Mouse (Mus musculus): ENCODE results near the gene Rbpjl. TPM values are rescaled to one million over a fixed set of nuclear protein-coding genes. Genes with fewer than 3 reads are reported as not detected.
A peak's percentile ranks its signal among the peaks of the same experiment; 100 is the strongest.

Rbpjl gene
- total and polyA plus RNA-seq, 3 experiments, result 0.11 TPM; not detected in 2

- ATAC-seq (ENCODE audit: extremely low read depth, insufficient number of reproducible peaks, low FRiP score, poor library complexity, severe bottlenecking) (no peak), DNase-seq (ENCODE audit: low spot score) (no peak)
- no peak for TF ChIP-seq GATA1 (IDR thresholded peaks at IDR 0.05; ENCODE audit: borderline replicate concordance, low read length)
- no peak for TF ChIP-seq TAL1 (conservative IDR thresholded peaks at IDR 0.05; ENCODE audit: low read depth, low read length)
- no peak for TF ChIP-seq GATA2 (IDR thresholded peaks at IDR 0.05; ENCODE audit: borderline replicate concordance, low read depth, low read length)
- Histone ChIP-seq H3K9me3 (replicated peaks) (peaks cover 6% of the 10 kb centered on the region), H3K36me3 (replicated peaks) (no peaks in the 10 kb centered on the region), H3K4me3 (ENCODE audit: low read depth, low read length) (no peak overlapping the region), H3K27me3 (ENCODE audit: insufficient read depth, low read length) (peaks cover 15% of the 10 kb centered on the region; the same call in 1 of the 2 replicates), H3K4me1 (ENCODE audit: insufficient read depth, low read depth, low read length) (no peaks in the 10 kb centered on the region)
Observed at GRCm38 (mm10) chr2:164404082-164404990, 1.4 kb downstream of the Rbpjl start.

DNA sequence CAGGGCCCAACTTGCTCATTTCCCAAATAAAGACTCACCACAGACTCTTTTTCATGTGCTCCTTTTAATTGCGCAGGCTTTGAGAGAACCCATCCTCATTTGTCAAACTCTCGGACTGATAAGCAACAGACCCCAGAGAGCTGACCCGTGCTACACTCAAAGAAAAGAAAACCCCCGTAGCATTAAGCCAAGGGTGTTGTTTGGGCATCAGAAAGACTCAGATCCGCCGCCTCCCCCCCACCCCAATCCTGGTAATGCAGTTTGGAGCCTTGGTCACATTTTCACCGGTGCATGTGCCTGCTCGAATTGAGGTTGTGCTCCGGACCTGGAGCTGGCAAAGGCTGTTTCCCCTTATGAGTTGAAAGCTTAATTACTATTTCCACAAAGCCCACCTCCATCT, 2.1 kb downstream of the Rbpjl start, which contains the start of gene Matn4:
Gene Matn4, minus strand, starts transcription at position 101 of the 400 bp plus-strand sequence.
- H3K27me3 ChIP-seq (ENCODE audit: insufficient read depth, low read length), result peaks cover 15% of the 10 kb centered on the region; the same call in 1 of the 2 replicates
- DNase-seq (ENCODE audit: low spot score) (no peak), ATAC-seq (ENCODE audit: extremely low read depth, insufficient number of reproducible peaks, low FRiP score, poor library complexity, severe bottlenecking) (no peak)
- no peaks in the 10 kb centered on the region for H3K4me1 ChIP-seq (ENCODE audit: insufficient read depth, low read depth, low read length)
- no peak for TF ChIP-seq GATA2 (IDR thresholded peaks at IDR 0.05; ENCODE audit: borderline replicate concordance, low read depth, low read length)
- no peak for TF ChIP-seq TAL1 (conservative IDR thresholded peaks at IDR 0.05; ENCODE audit: low read depth, low read length)
- no peak for TF ChIP-seq CTCF (IDR thresholded peaks at IDR 0.05; ENCODE audit: low read depth, low read length)
- no peak for TF ChIP-seq GATA1 (IDR thresholded peaks at IDR 0.05; ENCODE audit: borderline replicate concordance, low read length)
- TF ChIP-seq POLR2AphosphoS5 (IDR thresholded peaks at IDR 0.05; ENCODE audit: insufficient replicate concordance, low read depth, low read length), result no peak
- H3K9me3 ChIP-seq (replicated peaks), result peaks cover 6% of the 10 kb centered on the region
- H3K36me3 ChIP-seq (replicated peaks), result no peaks in the 10 kb centered on the region
- H3K4me3 ChIP-seq (ENCODE audit: low read depth, low read length), result no peak within 1 kb of the TSS

DNA sequence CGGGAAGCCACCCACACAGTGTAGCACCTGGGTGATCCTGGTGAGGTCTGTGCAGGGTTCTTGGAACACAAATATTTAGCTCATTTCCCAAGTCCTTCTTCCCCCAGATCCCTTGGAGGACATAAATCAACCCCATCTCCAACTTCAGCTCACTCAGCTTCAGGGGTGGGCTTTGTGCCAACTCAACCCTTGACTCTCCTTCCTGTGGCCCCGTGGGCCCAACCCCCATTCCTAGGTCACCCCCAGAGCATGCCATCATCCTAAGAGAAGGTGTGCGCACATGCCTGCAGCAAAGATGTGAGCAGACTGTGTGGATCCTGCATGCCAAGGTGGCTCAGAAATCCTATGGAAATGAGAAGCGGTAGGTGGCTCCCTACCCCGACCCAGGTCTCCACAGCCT, 2.6 kb downstream of the Rbpjl start:
- no peak for DNase-seq (ENCODE audit: low spot score)
- Histone ChIP-seq H3K36me3 (replicated peaks) (no peaks in the 10 kb centered on the region), H3K27me3 (ENCODE audit: insufficient read depth, low read length) (peaks cover 15% of the 10 kb centered on the region; the same call in 1 of the 2 replicates), H3K9me3 (replicated peaks) (peaks cover 3% of the 10 kb centered on the region), H3K4me1 (ENCODE audit: insufficient read depth, low read depth, low read length) (no peaks in the 10 kb centered on the region), H3K4me3 (ENCODE audit: low read depth, low read length) (no peak overlapping the region)
- ATAC-seq (ENCODE audit: extremely low read depth, insufficient number of reproducible peaks, low FRiP score, poor library complexity, severe bottlenecking), result no peak
- no peak for TF ChIP-seq TAL1 (conservative IDR thresholded peaks at IDR 0.05; ENCODE audit: low read depth, low read length)
- TF ChIP-seq GATA1 (IDR thresholded peaks at IDR 0.05; ENCODE audit: borderline replicate concordance, low read length), result no peak
- no peak for TF ChIP-seq CTCF (IDR thresholded peaks at IDR 0.05; ENCODE audit: low read depth, low read length)
- TF ChIP-seq POLR2AphosphoS5 (IDR thresholded peaks at IDR 0.05; ENCODE audit: insufficient replicate concordance, low read depth, low read length), result no peak
- TF ChIP-seq GATA2 (IDR thresholded peaks at IDR 0.05; ENCODE audit: borderline replicate concordance, low read depth, low read length), result no peak

DNA sequence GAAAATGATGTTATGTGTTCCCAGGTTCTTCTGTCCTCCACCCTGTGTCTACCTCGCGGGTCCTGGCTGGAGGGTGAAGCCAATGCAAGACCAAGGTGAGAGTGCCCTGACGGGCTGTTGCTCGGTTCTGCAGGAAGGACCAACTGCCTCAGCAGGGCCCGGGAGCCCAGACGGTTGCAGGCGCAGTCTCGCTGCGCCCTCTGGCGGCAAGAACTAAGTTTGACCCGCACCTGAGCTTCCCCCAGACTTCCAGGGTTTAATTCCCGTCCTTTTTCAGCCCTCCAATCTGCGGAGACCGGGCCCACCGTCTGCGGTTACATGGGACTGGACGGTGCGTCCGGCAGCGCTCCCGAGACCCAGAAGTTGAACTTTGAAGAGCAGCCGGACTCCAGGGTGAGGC, 4.8 kb downstream of the Rbpjl start:
- TF ChIP-seq CTCF (IDR thresholded peaks at IDR 0.05; ENCODE audit: low read depth, low read length) (peak; percentile 36; the same call in 1 of the 2 replicates), POLR2AphosphoS5 (IDR thresholded peaks at IDR 0.05; ENCODE audit: insufficient replicate concordance, low read depth, low read length) (no peak)
- no peaks in the 10 kb centered on the region for H3K36me3 ChIP-seq (replicated peaks)
- no peak overlapping the region for H3K4me3 ChIP-seq (ENCODE audit: low read depth, low read length)
- ATAC-seq (ENCODE audit: extremely low read depth, insufficient number of reproducible peaks, low FRiP score, poor library complexity, severe bottlenecking), result no peak
- peaks cover 12% of the 10 kb centered on the region; the same call in 1 of the 2 replicates for H3K27me3 ChIP-seq (ENCODE audit: insufficient read depth, low read length)
- no peaks in the 10 kb centered on the region for H3K9me3 ChIP-seq (replicated peaks)
- DNase-seq (ENCODE audit: low spot score), result peak; percentile 52
- no peaks in the 10 kb centered on the region for H3K4me1 ChIP-seq (ENCODE audit: insufficient read depth, low read depth, low read length)

GRCm38 (mm10) chr2:164414167-164414566, 11.2 kb downstream of the Rbpjl start:
- Histone ChIP-seq H3K36me3 (replicated peaks) (no peaks in the 10 kb centered on the region), H3K4me1 (ENCODE audit: insufficient read depth, low read depth, low read length) (no peaks in the 10 kb centered on the region), H3K4me3 (ENCODE audit: low read depth, low read length) (no peak overlapping the region), H3K9me3 (replicated peaks) (no peaks in the 10 kb centered on the region), H3K27me3 (ENCODE audit: insufficient read depth, low read length) (peaks cover 4% of the 10 kb centered on the region; the same call in 1 of the 2 replicates)
- ATAC-seq (ENCODE audit: extremely low read depth, insufficient number of reproducible peaks, low FRiP score, poor library complexity, severe bottlenecking) (no peak), DNase-seq (ENCODE audit: low spot score) (no peak)
- TF ChIP-seq GATA2 (IDR thresholded peaks at IDR 0.05; ENCODE audit: borderline replicate concordance, low read depth, low read length), result no peak
- TF ChIP-seq GATA1 (IDR thresholded peaks at IDR 0.05; ENCODE audit: borderline replicate concordance, low read length), result no peak
- TF ChIP-seq TAL1 (conservative IDR thresholded peaks at IDR 0.05; ENCODE audit: low read depth, low read length), result no peak
- no peak for TF ChIP-seq POLR2AphosphoS5 (IDR thresholded peaks at IDR 0.05; ENCODE audit: insufficient replicate concordance, low read depth, low read length)
- TF ChIP-seq CTCF (IDR thresholded peaks at IDR 0.05; ENCODE audit: low read depth, low read length), result no peak

DNA sequence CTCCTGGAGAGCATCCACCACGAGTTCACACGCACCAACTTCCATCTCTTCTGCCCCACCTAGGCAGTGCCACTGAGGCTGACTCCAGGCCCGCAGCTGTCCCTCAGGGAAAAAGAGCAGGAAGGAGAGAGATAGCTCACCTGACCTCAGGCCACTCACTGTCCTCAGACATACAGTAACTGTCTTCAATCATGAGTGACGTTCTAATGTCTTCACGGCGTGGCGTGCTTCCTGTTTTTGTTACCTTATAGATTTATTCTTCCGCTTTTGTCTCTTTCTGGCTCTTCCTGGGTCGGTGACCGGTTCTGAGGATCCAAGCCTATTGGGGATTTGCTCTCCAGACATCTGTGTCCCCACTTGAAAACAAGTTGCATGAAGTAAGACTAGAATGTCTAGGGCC, 11.6 kb downstream of the Rbpjl start:
- no peak for DNase-seq (ENCODE audit: low spot score)
- ATAC-seq (ENCODE audit: extremely low read depth, insufficient number of reproducible peaks, low FRiP score, poor library complexity, severe bottlenecking), result no peak

More for the DNA sequence above, 11.6 kb downstream of the Rbpjl start:
- H3K27me3 ChIP-seq (ENCODE audit: insufficient read depth, low read length), result peaks cover 4% of the 10 kb centered on the region; the same call in 1 of the 2 replicates
- no peaks in the 10 kb centered on the region for H3K4me1 ChIP-seq (ENCODE audit: insufficient read depth, low read depth, low read length)
- TF ChIP-seq TAL1 (conservative IDR thresholded peaks at IDR 0.05; ENCODE audit: low read depth, low read length) (no peak), POLR2AphosphoS5 (IDR thresholded peaks at IDR 0.05; ENCODE audit: insufficient replicate concordance, low read depth, low read length) (no peak), CTCF (IDR thresholded peaks at IDR 0.05; ENCODE audit: low read depth, low read length) (no peak), GATA1 (IDR thresholded peaks at IDR 0.05; ENCODE audit: borderline replicate concordance, low read length) (no peak), GATA2 (IDR thresholded peaks at IDR 0.05; ENCODE audit: borderline replicate concordance, low read depth, low read length) (no peak)
- H3K4me3 ChIP-seq (ENCODE audit: low read depth, low read length), result no peak overlapping the region
- no peaks in the 10 kb centered on the region for H3K9me3 ChIP-seq (replicated peaks)
- no peaks in the 10 kb centered on the region for H3K36me3 ChIP-seq (replicated peaks)

All from G1E (cell line).